Mouse (Mus musculus) R1 (cell line): Measurements from ENCODE around the gene Adgrb2.

Source experiments
- DNase-seq: peaks from one replicate; pipeline ENCODE4 v3.0.0-alpha.2; 2018; ENCODE audit warnings: low read depth, low spot score

Adgrb2 gene

GRCm38 (mm10) chr4:130031146-130031545 is 46.5 kb downstream of the Adgrb2 start:
- no peak for DNase-seq

GRCm38 (mm10) chr4:130033496-130033895 is 48.8 kb downstream of the Adgrb2 start:
- DNase-seq = no peak

- peak; percentile 35 for DNase-seq
These were observed 51.4 kb downstream of the Adgrb2 start for GRCm38 (mm10) chr4:130036112-130036511.

GRCm38 (mm10) chr4:130036573-130037401 is 52.1 kb downstream of the Adgrb2 start:
- peak; percentile 24 for DNase-seq

DNA sequence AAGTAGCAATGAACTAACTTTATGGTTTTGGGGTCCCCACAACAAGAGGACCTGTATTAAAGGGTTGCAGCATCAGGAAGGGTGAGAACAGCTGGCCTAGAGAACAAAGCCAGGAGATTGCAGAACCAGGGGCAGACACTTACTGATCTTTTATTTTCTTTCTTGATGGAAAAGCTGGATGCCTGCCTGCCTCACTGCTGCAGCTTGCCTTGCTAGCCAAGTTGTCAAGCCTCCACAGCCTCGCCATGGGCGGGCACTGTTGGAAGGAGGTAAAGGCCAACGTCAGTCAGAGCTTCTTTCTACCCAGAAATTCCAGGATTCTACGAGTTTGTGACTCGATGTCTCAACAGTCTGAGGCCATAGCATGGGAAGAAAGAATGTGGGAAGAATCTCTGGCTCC is 54.7 kb downstream of the Adgrb2 start:
- DNase-seq = no peak

GRCm38 (mm10) chr4:130041076-130041475 is 56.4 kb downstream of the Adgrb2 start:
- no peak for DNase-seq

GRCm38 (mm10) chr4:130044211-130044610 is 59.5 kb downstream of the Adgrb2 start:
- no peak for DNase-seq

- DNase-seq = no peak
These were observed 60.9 kb downstream of the Adgrb2 start for GRCm38 (mm10) chr4:130045609-130046008.

GRCm38 (mm10) chr4:130047331-130048202 is 62.9 kb downstream of the Adgrb2 start, which contains the start of gene Col16a1:
Gene Col16a1, plus strand, starts transcription at chr4:130047840.
- peak; percentile 67 for DNase-seq

GRCm38 (mm10) chr4:130048203-130048479 is 63.5 kb downstream of the Adgrb2 start:
- peak; percentile 45 for DNase-seq

- no peak for DNase-seq
These were observed 65.6 kb downstream of the Adgrb2 start for GRCm38 (mm10) chr4:130050056-130050824.

DNA sequence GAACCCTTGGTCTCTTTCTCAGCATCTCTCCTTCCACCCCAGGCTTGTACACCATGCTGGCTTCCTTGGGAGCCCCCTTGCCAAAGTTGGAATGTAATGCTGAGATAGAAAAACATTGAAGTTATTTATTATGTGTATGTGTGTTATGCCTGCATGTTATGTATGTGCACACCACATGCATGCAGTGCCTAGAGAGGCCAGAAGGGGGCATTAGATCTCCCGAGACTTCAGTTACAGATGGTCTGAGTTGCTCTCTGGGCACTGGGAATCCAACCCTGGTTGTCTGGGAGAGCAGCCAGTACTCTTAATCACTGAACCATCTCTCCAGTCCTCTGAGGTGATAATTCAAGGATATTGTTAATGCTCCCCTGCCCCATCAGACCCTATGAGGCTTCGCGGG is 67.6 kb downstream of the Adgrb2 start:
- peak; percentile 66 for DNase-seq

DNA sequence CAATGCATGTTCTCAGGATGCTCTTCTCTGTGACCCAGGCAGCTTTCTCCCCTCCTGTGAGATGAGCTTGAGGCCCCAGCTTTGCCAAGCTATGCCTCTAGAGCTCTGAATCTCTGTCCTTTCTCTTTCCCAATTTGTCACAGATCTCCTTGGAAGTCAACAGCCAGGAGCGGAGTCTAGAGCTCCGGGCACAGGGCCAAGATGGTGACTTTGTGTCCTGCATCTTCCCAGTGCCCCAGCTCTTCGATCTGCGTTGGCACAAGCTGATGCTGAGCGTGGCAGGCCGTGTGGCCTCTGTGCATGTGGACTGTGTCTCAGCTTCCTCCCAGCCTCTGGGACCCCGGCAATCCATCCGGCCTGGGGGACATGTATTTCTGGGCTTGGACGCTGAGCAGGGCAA is 68.4 kb downstream of the Adgrb2 start:
- DNase-seq = no peak

DNA sequence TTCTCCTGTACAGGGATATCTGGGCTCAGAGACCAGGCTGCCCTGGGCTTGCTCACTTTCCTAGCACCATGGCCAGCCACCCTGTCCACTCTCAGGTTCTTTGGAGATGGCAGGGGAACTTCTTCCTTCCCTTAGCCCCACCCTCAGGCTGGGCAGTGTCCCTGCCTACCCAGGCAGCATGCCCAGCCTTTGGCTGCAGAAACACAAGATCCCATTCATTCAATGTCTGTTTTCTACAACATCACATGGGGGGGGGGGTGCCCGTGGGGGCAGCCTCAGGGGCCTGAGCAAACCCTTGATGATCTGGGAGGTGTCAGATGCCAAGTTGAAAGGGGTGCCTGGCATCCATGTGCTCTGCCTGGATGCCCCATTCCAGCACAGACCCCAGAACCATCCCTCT is 70.1 kb downstream of the Adgrb2 start:
- no peak for DNase-seq

DNA sequence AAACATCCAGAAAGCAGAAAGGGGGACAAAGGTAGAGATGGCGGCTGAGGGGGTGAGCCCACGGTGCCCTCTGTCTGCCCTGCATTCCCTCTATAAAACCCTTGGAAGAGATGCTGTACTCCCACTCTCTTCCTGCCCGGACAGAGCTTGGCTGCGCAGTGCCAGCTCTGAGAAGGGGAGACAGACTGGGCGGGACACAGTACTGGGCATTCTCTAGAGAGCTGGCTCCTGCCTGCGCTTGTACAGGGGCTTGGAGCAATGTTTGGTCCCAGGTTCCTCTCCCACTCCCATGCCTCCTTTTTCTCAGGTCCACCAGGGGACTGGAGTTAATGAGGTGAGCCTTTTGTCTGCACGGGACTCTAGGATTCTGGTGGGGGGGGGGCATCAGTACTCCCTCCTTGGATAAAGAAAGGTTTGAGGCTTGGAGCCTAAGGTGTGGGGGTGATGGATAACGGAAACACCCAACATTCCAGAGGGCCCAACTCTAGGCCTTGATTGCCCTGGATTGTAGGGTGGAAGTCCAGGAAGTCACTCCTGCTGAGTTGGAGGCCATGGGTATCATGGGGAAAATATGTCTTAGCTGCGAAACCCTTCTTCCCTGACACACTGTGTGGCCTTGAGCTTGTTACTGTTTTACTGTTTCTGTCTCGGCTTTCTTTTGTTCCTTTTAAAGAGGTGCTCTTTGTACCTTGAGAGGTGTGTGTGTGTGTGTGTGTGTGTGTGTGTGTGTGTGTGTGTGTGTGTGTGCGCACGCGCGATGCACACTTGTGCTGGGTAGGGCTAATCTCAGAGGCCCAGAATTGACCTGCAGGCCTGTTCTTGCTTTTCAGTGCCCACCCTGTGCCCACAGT is 70.7 kb downstream of the Adgrb2 start:
- DNase-seq = peak; percentile 22

GRCm38 (mm10) chr4:130056011-130056322 is 71.3 kb downstream of the Adgrb2 start:
- no peak for DNase-seq

GRCm38 (mm10) chr4:130056471-130056870 is 71.8 kb downstream of the Adgrb2 start:
- peak; percentile 54 for DNase-seq

GRCm38 (mm10) chr4:130060937-130061336 is 76.3 kb downstream of the Adgrb2 start:
- DNase-seq = peak; percentile 69

DNA sequence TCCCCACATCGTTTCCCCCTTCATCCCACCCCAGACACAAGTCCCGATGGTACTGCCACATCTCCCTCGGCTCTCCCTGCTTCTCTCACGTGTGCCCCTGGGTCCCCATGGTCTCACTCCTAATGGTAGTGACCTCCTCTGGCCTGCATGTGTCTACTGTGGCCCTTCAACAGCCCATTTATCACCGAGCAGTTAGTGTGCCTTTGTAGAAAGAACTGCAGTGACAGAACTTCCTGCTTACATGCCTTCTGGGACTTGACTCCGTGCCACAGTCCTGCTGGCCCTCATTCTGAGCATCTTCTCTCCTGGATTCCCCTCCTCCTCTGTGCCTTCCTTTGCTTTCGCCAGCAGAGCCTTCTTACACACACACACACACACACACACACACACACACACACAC is 78.5 kb downstream of the Adgrb2 start:
- no peak for DNase-seq

GRCm38 (mm10) chr4:130066816-130067215 is 82.1 kb downstream of the Adgrb2 start:
- peak; percentile 77 for DNase-seq

DNA sequence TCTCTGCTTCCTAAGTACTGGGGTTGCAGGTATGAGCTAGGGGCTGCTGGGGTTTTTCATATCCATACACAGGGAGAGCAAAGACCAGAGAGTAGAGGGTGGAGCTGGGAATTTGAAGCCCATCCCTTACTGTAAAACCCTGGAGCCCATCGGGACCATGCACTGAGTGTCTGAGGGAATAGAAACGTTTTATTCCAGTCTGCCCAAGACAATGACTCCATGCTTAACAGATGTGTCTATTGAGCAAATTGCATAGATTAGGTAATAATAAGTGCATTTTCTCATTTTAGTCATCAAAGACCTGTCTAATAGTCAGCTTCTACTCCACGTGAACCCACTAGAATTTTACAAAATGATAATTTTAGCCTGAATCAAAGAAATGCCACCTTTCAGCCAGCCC is 85.9 kb downstream of the Adgrb2 start:
- DNase-seq = no peak
